Mouse (Mus musculus) midbrain, embryonic 14.5 days (tissue): Measurements from ENCODE around the gene Dab2. TPM values are rescaled to one million over a fixed set of nuclear protein-coding genes. Genes with fewer than 3 reads are reported as not detected.

Experiments
- ATAC-seq: fragments of 200-750 bp; cut with Nextera tagmentation; 2 replicates; pipeline ENCODE4 v1.8.0; 2017; ENCODE audit warnings: moderate number of reproducible peaks, moderate library complexity; ENCODE audit not compliant: low FRiP score, low TSS enrichment
- DNase-seq: peaks from one replicate; pipeline ENCODE4 v3.0.0-alpha.2; 2015
- H3K27ac ChIP-seq: fragments of 300-500 bp; sonication (generic); replicated peaks from 2 replicates; pipeline ENCODE4 v1.5.1; 2014; ENCODE audit warnings: mild to moderate bottlenecking, low read depth, low read length, moderate library complexity
- H3K27me3 ChIP-seq: fragments of 300-500 bp; sonication (generic); 2 replicates; pipeline ENCODE4 v1.6.1; 2014; ENCODE audit warnings: low read length, control low read depth, mixed read lengths; ENCODE audit not compliant: control insufficient read depth, insufficient read depth
- H3K36me3 ChIP-seq: fragments of 300-500 bp; sonication (generic); 2 replicates; pipeline ENCODE4 v1.6.1; 2014; ENCODE audit warnings: low read length, control low read depth; ENCODE audit not compliant: control insufficient read depth, insufficient read depth
- H3K4me1 ChIP-seq: fragments of 300-500 bp; sonication (generic); 2 replicates; pipeline ENCODE4 v1.6.1; 2014; ENCODE audit warnings: mild to moderate bottlenecking, antibody characterized with exemption, low read length, control low read depth; ENCODE audit not compliant: control insufficient read depth, insufficient read depth
- H3K4me2 ChIP-seq: fragments of 300-500 bp; sonication (generic); 2 replicates; pipeline ENCODE4 v1.6.1; 2014; ENCODE audit warnings: mild to moderate bottlenecking, low read length, moderate library complexity
- H3K4me3 ChIP-seq: fragments of 300-500 bp; sonication (generic); replicated peaks from 2 replicates; pipeline ENCODE4 v1.5.1; 2014; ENCODE audit warnings: low read depth, low read length
- H3K9ac ChIP-seq: fragments of 300-500 bp; sonication (generic); replicated peaks from 2 replicates; pipeline ENCODE4 v1.6.1; 2014; ENCODE audit warnings: mild to moderate bottlenecking, low read length, moderate library complexity
- H3K9me3 ChIP-seq: fragments of 300-500 bp; sonication (generic); 2 replicates; pipeline ENCODE4 v1.6.1; 2016; ENCODE audit warnings: low read length, control low read depth, mixed read lengths; ENCODE audit not compliant: control insufficient read depth
- WGBS: fragments of 180-500 bp; shearing (Covaris S2); extraction: QIAGEN DNeasy Blood & Tissue Kit; methylation state at CpG from one replicate; pipeline ENCODE4 v1.1.7; 2014; 5-methylcytosine and 5-hydroxymethylcytosine counted together
- polyA plus RNA-seq: library from polyadenylated mRNA; unstranded; fragments of >200 nt; fragmentation: Nextera tagmentation; extraction: Ambion mirVana; gene quantifications from 2 replicates; pipeline ENCODE4 v1.2.1, GENCODE M21; 2014

Gene Dab2
- polyA plus RNA-seq, 1 experiment from 2014 or later, result 26.2 TPM

DNA sequence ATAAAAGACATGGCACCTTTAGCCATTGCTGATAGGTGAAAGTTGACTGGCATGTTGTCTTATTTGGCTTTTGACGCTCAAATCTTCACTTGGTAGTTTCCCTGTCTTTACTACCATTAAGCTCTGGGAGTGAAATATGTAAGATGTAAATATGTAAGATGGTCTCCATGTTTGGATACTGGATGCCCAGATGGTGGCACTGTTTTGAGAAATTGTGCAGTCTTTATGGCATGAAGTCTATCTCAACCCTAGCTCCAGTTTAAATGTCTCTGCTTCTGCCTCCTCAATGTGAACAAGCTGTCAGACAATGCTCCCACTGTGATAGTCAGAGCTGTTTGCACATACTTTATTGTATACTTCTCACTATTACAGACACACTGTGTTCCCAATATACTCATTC is 169.3 kb downstream of the Dab2 start:
- ATAC-seq (no peak), DNase-seq (no peak)
- H3K36me3 ChIP-seq, result no peaks in the 10 kb centered on the region
- H3K4me2 ChIP-seq, result no peak overlapping the region
- no peaks in the 10 kb centered on the region for H3K27me3 ChIP-seq
- H3K27ac ChIP-seq, result no peak overlapping the region
- no peak overlapping the region for H3K9ac ChIP-seq
- H3K4me3 ChIP-seq, result no peak overlapping the region
- 100% methylated on average over 1 of the region's 1 CpGs for WGBS
- H3K4me1 ChIP-seq, result no peaks in the 10 kb centered on the region
- no peaks in the 10 kb centered on the region for H3K9me3 ChIP-seq

DNA sequence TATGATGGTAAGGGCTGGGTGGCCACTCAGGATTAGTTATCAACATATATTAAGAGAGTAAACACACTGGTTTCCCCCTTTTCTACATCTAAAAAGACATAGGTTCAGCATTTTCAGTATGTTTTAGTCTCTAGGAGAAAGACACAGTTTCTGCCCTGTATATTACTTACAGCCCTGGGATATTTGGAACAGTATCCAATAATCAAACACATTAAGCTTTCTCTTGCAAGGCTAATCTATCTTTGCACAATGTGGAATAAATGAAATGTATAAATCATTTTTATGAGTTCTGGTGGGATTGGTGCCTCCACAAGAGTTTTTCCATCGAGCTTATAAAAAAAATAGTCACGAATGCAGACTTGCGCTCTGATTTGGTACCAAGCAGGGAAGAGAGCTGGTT is 169.8 kb downstream of the Dab2 start:
- Histone ChIP-seq H3K4me1 (no peaks in the 10 kb centered on the region), H3K4me2 (no peak overlapping the region)
- no peak for DNase-seq

DNA sequence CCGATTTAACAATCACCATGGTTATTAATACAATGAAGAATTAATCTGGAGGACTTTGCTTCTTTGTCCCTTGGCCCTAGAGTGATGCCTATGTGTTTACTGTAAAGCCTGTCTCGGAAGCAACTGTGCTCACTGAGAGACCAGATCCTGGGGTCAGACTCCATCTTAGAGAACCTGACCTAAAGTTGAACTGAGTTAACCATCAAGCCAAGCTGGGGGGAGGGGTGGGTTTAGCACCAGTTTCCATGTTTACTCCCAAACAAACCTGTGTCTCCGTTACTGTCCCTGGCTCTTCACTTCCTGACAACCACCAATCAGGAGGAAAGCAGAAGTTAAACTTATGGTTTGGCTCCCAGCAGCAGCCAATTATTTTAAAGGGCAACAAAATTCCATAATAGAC is 184.0 kb downstream of the Dab2 start:
- Histone ChIP-seq H3K4me3 (no peak overlapping the region), H3K9ac (no peak overlapping the region), H3K4me1 (no peaks in the 10 kb centered on the region), H3K27ac (no peak overlapping the region), H3K4me2 (no peak overlapping the region), H3K9me3 (no peaks in the 10 kb centered on the region), H3K27me3 (no peaks in the 10 kb centered on the region), H3K36me3 (no peaks in the 10 kb centered on the region)
- ATAC-seq (no peak), DNase-seq (no peak)
- 85% methylated on average over 3 of the region's 3 CpGs for WGBS

More for the DNA sequence above, 169.8 kb downstream of the Dab2 start:
- H3K4me3 ChIP-seq, result no peak overlapping the region
- H3K27ac ChIP-seq, result no peak overlapping the region
- H3K9me3 ChIP-seq, result no peaks in the 10 kb centered on the region
- 91% methylated on average over 3 of the region's 3 CpGs for WGBS
- no peaks in the 10 kb centered on the region for H3K27me3 ChIP-seq
- H3K36me3 ChIP-seq, result no peaks in the 10 kb centered on the region
- H3K9ac ChIP-seq, result no peak overlapping the region
- no peak for ATAC-seq

Other genes starting within 250 kb of the Dab2 start
- not detected in 2 replicates for gene C9, start 145.5 kb downstream of the Dab2 start, polyA plus RNA-seq
- gene Fyb, start 223.1 kb downstream of the Dab2 start, polyA plus RNA-seq, result 0.67 and 6.1 TPM in 2 replicates